ENCODE assay signal across 23 mouse cellular contexts in genomic region chr4:115555513-115555912, GRCm38 (mm10). TPM values are rescaled to one million over a fixed set of nuclear protein-coding genes. Genes with fewer than 3 reads are reported as not detected.
"Had no signal": no experiment of that assay in that cellular context is flagged by ENCODE, and none has a peak within 500 bp of the region (broad histone marks: within the 10 kb centered on the region; RNA-seq: fewer than 3 reads in every experiment).

No protein-coding gene starts in this region.

- ATAC-seq: hindbrain, postnatal 0 days; inflammation-experienced regulatory T-cells, adult 6 months; intestine, embryonic 16.5 days; midbrain, embryonic 13.5 days; midbrain, embryonic 16.5 days had no signal

- H3K9ac ChIP-seq: limb, embryonic 13.5 days; liver, embryonic 13.5 days; lung, embryonic 15.5 days; midbrain, embryonic 13.5 days; neural tube, embryonic 13.5 days; stomach, embryonic 15.5 days had no signal

- DNase-seq: layer of hippocampus, adult 9-11 months; liver, embryonic 13.5 days; lung, adult 18-20 months; lung, postnatal 10 days; lung, postnatal 36 days; retina, postnatal 1 day; right cerebral cortex, postnatal 25 days; spleen, adult 18-20 months; thymus, postnatal 25 days had no signal

- H3K4me3 ChIP-seq: limb, embryonic 10.5 days; limb, embryonic 13.5 days; liver, embryonic 13.5 days; lung, embryonic 15.5 days; megakaryocyte, embryonic 14.5 days; midbrain, embryonic 10.5 days; midbrain, embryonic 13.5 days; myocyte; neural tube, embryonic 13.5 days; stomach, embryonic 15.5 days had no signal

- H3K36me3 ChIP-seq: limb, embryonic 10.5 days; limb, embryonic 13.5 days; liver, embryonic 13.5 days; lung, embryonic 15.5 days; midbrain, embryonic 10.5 days; midbrain, embryonic 13.5 days; neural tube, embryonic 13.5 days; stomach, embryonic 15.5 days had no signal

- H3K9me3 ChIP-seq: limb, embryonic 10.5 days; limb, embryonic 13.5 days; liver, embryonic 13.5 days; lung, embryonic 15.5 days; megakaryocyte, embryonic 14.5 days; midbrain, embryonic 10.5 days; midbrain, embryonic 13.5 days; neural tube, embryonic 13.5 days; stomach, embryonic 15.5 days had no signal

- H3K4me1 ChIP-seq: limb, embryonic 10.5 days; limb, embryonic 13.5 days; liver, embryonic 13.5 days; lung, embryonic 15.5 days; megakaryocyte, embryonic 14.5 days; midbrain, embryonic 10.5 days; midbrain, embryonic 13.5 days; neural tube, embryonic 13.5 days; stomach, embryonic 15.5 days had no signal

- H3K27me3 ChIP-seq: limb, embryonic 13.5 days; liver, embryonic 13.5 days; lung, embryonic 15.5 days; megakaryocyte, embryonic 14.5 days; midbrain, embryonic 13.5 days; neural tube, embryonic 13.5 days; stomach, embryonic 15.5 days had no signal

- H3K4me2 ChIP-seq: limb, embryonic 13.5 days; liver, embryonic 13.5 days; lung, embryonic 15.5 days; midbrain, embryonic 13.5 days; neural tube, embryonic 13.5 days; stomach, embryonic 15.5 days had no signal

- H3K27ac ChIP-seq: hindbrain, postnatal 0 days; limb, embryonic 10.5 days; limb, embryonic 13.5 days; liver, embryonic 13.5 days; lung, embryonic 15.5 days; midbrain, embryonic 10.5 days; midbrain, embryonic 13.5 days; neural tube, embryonic 13.5 days; stomach, embryonic 15.5 days had no signal

RNA-seq across cellular contexts. Expression of gene Cyp4a31, which starts 7.9 kb away (rescaled TPM):
- polyA plus RNA-seq: hindbrain, postnatal 0 days; inflammation-experienced regulatory T-cells, adult 6 months; intestine, embryonic 16.5 days; limb, embryonic 10.5 days; limb, embryonic 13.5 days; liver, embryonic 13.5 days; lung, embryonic 15.5 days; midbrain, embryonic 10.5 days; midbrain, embryonic 13.5 days; midbrain, embryonic 16.5 days; myocyte; neural tube, embryonic 13.5 days; stomach, embryonic 15.5 days; thymus, postnatal 0 days had no signal

RNA-seq across cellular contexts. Expression of gene Cyp4a10, which starts 37.4 kb away (rescaled TPM):
- polyA plus RNA-seq: hindbrain, postnatal 0 days; inflammation-experienced regulatory T-cells, adult 6 months; limb, embryonic 10.5 days; limb, embryonic 13.5 days; liver, embryonic 13.5 days; lung, embryonic 15.5 days; midbrain, embryonic 10.5 days; midbrain, embryonic 13.5 days; midbrain, embryonic 16.5 days; myocyte; neural tube, embryonic 13.5 days; thymus, postnatal 0 days had no signal

RNA-seq across cellular contexts. Expression of gene Cyp4a32, which starts 45.3 kb away (rescaled TPM):
- polyA plus RNA-seq: hindbrain, postnatal 0 days; inflammation-experienced regulatory T-cells, adult 6 months; intestine, embryonic 16.5 days; limb, embryonic 10.5 days; limb, embryonic 13.5 days; liver, embryonic 13.5 days; lung, embryonic 15.5 days; midbrain, embryonic 10.5 days; midbrain, embryonic 13.5 days; midbrain, embryonic 16.5 days; myocyte; neural tube, embryonic 13.5 days; stomach, embryonic 15.5 days; thymus, postnatal 0 days had no signal

RNA-seq across cellular contexts. Expression of gene Cyp4a14, which starts 59.6 kb away (rescaled TPM):
- polyA plus RNA-seq: hindbrain, postnatal 0 days; inflammation-experienced regulatory T-cells, adult 6 months; intestine, embryonic 16.5 days; limb, embryonic 10.5 days; limb, embryonic 13.5 days; liver, embryonic 13.5 days; lung, embryonic 15.5 days; midbrain, embryonic 10.5 days; midbrain, embryonic 13.5 days; midbrain, embryonic 16.5 days; myocyte; neural tube, embryonic 13.5 days; stomach, embryonic 15.5 days; thymus, postnatal 0 days had no signal
